Mouse (Mus musculus) fat pad, adult 2 months (tissue): ENCODE data around the gene Rabggtb.

ENCODE experiments used
- DNase-seq: peaks from one replicate; pipeline ENCODE4 v3.0.0-alpha.2; 2011; ENCODE audit warnings: low read depth, low spot score; ENCODE audit errors: extremely low read depth

Rabggtb gene

DNA sequence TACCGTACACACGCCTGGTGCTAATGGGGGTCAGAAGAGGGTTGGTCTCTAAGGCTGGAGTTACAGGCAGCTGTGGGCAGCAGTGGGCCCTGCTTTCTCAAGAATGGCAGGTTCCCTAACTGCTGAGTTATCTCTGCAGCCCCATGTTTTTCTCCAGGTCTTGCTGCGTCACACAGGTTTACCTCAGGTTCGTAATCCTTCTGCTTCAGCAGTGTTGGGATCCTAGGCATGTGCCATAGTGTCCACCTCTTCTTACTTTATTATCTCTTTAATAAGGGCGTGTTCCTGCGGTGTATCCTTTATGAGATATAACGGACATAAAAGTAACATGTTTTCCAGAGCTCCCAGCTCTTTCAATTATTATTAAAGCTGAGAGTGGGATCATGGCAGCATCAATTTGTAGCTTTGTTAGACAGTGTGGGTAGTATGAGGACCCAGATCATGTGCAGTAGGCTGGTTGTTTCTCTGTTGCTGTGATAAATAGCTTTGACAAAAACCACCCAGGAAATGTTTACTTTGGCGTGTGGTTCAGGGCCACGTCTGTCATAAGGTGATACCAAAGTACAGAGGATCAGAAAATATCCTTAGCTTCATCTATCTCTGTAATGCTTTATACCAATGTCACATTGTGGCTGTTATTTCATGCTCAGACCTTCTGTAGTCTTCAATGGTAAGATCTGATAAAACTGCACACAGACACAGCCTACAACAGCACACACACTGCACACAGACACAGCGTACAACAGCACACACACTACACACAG is 8.5 kb upstream of the Rabggtb start:
- DNase-seq, result no peak

DNA sequence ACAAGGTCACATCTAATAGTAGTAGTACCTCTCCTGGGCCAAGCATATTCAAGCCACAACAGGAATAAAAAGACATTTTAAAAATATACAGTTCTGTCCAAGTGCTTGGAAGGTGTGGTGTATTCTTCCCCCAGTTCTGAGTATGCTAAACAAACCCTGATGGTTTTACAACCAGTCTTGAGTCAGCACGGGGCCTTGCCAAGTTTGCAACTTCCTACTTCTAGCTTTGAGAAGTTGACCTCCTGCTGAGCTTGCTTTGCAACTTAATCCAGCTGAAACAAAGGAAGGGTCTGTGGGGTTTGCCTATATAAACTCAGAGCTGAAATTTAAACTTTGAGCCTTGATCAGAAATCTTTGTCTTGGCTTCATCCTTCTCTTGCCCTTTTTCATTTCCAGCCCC is 4.4 kb upstream of the Rabggtb start:
- DNase-seq, result no peak

DNA sequence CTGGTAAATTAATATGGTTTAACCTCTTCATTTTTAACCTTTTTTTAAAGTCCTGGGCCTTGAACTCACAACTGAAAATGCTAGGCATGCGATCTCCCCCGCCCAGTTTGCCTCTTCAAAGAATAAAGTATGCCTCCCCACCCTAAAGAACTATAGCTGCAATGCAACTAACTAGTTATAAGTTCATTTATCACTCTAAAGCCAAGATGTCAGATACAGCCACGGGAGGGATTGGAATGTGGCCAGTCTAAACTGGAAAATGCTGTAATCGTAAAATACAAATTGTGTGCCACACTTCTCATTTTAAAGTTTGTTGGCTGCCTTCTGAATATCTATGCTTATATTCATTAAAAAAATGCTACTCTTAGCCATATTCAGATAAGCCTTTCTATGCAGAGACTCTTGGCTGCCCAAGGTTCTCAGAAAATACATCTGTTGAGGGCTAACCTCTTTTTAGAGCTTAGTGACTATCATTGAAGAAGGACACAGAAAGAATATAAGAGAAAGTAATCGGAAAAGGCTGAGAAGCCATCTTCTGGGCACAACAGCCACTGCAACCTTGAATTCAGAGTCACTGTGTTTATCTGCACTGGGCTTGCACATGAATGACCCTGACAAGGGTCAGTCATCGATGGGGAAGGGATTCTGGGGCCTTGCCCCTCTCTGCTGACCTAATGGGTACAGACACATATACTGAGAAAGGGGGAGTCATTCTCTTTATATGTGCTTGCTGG is 868 bp upstream of the Rabggtb start:
- no peak for DNase-seq

DNA sequence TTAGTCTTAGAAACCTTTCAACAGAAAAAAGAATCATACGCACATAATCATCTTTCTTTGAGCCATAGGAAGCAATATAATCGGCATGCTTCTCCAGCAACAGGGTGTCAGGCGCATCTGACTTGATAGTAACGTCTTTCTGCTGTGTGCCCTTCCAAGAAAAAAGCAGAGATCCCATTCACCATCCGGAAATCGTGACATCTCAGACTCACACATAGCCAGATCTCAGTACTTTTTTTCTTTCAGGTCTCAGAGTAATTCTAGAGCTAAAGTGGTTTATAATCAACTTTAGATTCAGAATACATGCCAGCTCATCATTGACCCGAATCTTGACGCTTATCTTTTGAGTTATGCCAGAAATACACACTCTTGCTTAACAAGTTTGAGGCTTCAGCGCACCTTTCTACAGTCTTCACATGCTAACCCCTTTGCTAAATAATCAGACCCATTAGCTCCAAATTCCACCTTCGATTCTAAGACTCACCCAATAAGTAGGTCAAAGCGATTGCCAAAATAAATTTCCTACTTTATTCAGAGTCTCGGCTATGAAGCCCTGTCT is 848 bp downstream of the Rabggtb start:
- no peak for DNase-seq

DNA sequence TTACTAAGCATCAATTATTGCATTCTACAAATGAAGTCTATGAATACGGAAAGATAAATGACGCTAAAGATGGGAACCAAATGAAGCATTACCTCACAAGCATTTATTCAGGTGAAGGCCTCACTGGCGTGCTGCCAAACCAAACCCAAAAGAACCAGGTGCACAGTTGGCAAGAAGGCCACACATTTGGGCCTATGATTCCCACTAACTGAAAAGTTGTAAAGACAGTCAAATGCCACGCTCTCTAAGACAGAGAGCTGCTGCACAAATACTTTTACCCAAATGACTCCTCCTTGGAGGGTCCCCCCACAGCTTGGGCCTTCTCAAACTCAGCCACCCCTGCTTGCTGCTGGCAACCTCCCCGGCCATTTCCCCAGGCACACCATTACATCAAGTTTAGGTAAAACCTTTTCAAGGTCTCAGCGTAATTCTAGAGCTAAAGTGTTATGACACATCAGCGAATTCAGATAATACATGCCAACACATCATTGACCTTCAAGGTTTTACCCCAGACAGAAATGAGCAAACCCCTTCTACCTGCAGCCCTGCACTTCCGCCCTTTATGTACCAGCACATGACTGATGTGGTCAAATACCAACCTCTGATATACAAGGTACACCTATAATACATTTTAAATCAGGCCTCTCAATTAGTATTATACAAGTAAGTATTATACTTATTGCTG is 1.5 kb downstream of the Rabggtb start:
- DNase-seq, result no peak

DNA sequence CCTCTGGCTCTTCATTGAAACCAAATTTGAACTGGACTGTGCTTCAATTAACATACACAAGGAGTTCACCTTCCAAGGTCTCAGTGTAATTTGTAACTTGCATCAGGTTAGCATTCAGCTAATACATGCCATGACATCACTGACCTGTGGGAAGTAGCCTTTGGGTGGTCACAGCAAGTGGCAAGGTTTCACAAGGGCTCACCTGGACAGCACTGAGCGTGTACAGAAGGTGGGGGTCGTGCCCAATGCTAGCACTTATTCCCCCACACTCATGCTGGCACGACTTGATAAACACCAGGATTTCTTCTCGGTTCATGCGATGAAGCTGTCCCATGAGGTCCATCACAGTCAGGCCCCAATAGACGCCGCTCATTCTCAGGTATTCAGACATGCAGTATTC is 2.3 kb downstream of the Rabggtb start:
- no peak for DNase-seq

DNA sequence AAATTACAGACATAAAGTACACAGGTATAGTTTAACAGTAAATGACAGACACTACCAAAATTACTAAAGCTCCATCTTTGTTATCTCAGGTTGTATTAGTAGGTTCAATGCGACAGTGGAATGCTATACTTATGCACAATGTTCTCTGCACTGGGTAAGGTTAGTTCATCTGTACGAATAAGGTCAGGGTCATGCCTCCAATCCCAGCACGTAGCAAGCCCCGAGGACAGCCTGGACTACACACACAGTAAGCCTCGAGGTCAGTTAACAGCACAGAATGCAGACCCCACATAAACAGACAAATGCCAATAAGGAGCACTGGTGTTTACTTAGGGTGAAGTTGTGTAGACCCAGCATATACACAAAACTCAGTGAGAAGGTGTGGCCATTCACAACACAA is 3.9 kb downstream of the Rabggtb start:
- DNase-seq, result no peak

DNA sequence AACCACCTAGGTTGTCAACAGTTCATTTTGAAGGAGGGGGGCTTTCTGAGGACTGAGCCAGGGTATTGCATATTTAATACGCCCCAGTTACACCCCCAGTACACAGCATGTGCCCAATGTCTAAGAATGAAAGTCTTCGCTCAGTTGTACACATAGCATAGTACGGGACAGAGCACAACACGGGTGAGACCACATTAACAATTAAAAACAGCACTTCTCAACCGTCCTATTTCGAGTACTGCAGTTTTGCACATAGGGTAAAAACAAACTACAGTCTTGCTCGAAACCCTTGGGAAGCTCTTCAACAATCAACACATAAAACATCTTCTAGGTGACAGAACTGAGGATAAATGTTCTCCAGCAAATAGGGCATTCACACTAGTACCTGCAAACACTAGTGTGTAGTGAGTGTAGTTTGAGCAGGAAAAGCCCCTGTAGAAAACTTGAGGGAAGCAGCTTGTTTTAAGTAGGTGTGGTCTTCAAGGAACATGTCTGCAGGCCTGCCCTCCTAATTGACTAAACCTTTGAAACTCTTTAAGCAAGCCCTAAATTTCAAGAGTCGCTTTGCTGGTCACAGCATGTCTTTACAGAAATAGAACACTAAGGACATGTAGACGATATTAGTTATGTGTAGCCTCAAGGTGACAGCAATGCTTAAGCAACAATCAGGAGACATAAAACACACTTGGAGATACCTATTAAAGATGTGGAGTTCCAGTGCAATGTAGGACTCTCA is 6.5 kb downstream of the Rabggtb start, which contains the start of gene Msh4:
Gene Msh4 (minus strand): TSS at position 3 of the 736 bp plus-strand sequence.
- DNase-seq, result peak; percentile 59

DNA sequence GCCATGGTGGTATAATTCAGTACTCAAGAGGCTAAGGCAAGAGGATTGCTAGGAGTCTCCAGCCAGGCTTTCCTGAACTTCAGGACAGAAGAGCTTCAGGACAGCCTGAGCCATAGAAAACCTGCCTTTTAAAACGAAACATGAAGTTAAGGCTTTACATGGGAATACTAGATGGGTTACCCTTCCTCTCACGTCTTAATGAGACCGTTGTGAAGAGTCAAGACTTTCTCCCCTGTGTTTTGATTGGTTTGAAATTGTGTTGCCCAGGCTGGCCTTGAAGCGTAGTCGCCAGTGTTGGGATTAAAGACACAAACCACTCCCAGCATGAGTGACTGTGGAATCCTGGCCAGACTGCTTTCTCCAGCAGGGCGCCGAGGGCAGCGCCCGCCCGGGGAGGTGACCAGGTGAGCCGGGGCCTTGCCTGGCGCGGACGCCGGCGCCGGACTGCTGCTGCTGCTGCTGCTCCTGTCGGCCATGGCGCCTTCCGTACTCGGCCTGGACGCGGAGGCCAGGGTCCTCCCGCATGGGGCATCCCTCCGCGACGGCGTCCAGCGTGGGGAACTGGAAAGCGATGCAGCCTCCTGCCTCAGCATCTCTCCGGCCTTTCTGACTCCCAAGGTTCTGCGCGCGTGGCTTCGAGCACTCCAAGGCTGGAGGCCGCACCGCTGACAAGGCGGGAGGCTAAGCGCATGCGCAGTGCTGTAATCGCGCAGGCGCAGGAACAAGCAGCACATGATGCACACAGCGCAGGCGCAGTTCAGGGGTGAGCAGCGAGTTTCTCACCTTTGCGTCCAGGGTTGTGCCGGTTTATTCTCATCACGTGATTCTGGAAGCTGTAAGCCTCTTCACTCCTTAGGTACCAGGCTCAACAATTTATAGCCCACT is 7.3 kb downstream of the Rabggtb start:
- DNase-seq, result no peak

DNA sequence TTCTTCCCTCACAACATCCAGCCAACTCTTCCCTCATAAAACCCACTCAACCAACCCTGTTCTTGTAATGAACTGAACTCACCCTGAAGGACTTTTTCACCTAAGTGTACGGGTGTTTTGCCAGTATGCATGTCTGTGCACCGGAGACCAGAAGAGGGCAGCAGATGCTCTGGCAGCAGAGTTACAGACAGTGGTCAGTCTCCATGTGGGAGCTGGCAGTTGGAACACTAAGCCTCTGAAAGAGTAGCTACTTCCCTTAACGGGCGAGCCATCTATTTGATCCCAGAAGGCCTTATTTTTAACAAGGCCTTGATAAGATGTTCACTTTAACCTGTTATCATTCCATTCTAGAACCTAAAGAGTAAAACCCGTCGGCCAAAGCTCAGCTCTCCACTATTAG is 8.2 kb downstream of the Rabggtb start:
- DNase-seq, result no peak

DNA sequence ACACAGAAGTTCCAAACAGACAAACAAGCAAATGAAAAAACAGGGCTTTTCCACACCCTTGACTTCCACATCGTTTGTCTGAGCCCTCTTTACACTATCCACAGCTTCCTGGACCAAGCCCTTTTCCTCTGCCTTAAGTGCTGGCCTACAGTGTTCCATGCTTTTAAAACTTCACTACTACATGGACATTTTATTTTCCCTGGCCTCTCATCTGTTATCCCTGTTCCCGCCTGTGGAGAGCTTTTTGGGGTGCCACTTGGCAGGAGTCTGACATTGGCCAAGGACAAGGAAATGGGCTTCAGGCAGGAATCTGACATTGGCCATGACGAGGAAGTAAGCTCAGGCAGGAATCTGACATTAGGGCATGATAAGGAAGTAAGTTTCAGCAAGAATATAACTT is 10.2 kb downstream of the Rabggtb start:
- DNase-seq, result no peak

DNA sequence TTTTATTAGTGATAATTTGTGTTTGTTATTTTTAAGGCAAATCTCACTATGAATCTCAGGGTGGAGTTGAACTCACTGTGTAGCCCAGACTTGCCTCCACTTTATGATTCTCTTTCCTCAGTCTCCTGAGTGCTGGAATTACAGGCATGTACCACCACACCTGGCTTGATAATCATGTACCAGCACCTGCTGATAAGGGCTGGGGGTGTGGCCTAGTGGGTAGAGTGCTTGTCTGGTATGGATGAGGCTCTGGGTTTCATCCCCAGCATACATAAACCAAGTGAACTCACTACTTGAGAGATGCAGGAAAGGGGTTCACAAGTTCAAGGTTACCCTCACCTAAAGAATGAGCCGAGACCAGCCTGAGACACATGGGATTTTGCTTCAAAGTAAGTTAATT is 10.9 kb downstream of the Rabggtb start:
- no peak for DNase-seq

DNA sequence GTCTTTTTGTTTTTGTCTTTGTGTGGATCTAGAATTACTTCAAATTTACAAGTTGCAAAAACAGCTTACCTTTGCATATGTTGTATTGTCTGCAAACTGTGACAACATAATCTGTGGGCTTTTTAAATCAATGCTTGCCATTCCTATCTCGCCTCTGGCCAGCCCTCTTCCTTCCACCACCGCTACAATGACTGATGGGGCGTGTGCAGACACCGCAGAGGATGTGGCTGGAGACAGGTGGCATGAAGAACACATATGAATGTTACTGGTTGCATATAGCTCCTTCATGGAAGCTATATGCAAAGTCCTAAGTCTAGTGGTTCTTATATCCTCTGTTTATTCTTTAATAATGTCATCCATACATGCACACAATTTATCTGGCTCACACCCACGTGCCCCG is 15.6 kb downstream of the Rabggtb start:
- no peak for DNase-seq

DNA sequence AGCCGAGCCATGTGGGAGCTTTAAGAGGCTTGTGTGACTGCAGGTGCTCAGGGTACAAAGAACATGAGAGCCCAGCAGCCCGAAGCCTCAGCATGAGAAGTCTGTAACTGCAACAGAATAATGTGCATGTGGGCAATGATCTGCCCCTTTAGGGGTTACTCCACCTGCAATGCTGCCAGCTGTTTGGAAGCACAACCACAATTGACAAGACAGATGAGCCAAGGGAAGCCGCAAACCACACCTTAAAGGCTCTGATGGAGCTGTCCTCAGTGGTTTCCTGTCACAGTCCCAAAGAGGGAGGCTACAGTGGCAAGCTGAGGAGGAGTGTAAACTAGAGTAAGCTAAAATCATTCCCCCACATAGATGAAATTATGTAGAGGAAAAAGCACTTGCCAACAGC is 17.4 kb downstream of the Rabggtb start:
- no peak for DNase-seq

DNA sequence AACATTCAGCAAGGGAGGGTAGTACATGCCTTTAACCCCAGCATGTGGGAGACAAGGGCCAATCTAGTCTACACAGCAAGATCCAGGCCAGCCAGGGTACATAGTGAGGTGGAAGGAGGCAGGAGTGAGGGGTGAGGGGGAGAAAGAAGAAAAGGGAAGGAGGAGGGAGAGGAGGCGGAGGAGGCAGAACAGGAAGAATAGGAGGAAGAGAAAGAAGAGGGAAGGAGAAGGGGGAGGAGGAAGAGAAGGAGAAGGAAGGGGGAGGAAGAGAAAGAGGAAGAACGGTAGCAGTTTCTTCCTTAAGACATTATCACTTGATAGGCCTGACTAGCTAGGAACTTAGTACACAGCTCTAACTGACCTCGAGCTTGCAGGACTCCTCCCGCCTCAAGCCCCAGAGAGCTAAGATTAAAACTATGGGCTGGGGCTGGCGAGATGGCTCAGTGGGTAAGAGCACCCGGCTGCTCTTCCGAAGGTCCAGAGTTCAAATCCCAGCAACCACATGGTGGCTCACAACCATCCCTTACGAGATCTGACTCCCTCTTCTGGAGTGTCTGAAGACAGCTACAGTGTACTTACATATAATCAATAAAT is 23.5 kb downstream of the Rabggtb start:
- no peak for DNase-seq

DNA sequence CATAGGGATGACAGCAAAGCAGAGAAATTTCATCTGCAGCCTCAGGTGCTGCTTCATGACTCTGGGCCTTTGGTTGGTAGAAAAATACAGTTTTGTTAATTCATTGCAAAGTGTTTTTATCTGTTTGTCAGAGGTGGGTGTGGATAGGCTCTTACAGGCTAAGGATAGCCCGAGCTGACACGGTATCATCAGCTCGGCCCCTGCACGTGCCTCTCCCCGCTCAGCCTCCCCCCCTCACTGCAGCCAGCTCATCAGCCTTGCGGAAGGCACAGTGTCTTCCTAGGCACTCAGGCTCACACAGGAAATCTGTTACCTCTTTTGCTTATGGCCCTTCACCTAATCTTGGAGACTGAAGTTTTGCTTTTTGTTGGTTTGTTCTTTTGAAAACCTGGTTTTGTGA is 24.7 kb downstream of the Rabggtb start:
- no peak for DNase-seq

DNA sequence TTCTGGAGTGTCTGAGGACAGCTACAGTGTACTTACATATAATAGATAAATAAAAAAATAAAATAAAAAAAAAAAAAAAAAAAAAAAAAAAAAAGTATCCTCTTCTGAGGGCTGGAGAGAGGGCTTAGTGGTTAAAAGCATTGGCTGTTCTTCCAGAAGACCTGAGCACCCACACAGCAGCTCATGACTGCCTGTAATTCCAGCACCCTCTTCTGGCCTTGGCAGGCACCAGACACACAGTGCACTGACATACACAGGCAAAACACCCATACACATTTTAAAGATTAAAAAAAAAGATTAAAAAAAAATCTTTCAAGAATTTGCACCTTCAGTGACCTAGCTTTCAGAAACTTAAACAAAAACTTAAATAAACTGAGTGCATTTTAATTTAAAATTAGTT is 26.5 kb downstream of the Rabggtb start:
- DNase-seq, result no peak

DNA sequence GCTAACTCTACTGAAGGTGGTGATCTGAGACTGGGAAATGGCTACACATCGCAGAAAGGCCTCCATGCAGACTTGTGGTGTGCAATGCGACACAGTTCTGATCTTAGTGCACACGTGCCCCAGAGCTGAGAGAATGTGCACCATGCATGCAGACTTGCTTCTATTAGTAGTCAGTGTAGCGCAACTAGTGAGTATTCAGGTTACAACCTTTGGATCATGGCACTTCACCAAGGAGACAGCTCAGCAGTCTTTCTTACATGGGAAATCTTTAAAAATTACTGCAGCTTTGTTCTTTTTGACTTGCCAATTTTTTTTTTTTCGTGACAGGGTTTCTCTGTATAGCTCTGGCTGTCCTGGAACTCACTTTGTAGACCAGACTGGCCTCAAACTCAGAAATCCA is 41.4 kb downstream of the Rabggtb start:
- no peak for DNase-seq
